Mouse (Mus musculus) inflammation-experienced regulatory T-cells, adult 6 months (primary cell): ENCODE data around the gene Afdn. TPM values are rescaled to one million over a fixed set of nuclear protein-coding genes. Genes with fewer than 3 reads are reported as not detected.
"Not testable (repeated sequence)": the region's sequence is repeated elsewhere in the genome, so short reads cannot be mapped to it uniquely, and the experiment has no call there.

Experiments
- ATAC-seq: one replicate; pipeline ENCODE4 v1.8.0; 2017
- polyA plus RNA-seq, 3 experiments: library from polyadenylated mRNA; unstranded; fragments of 100-300 nt; shearing (Covaris generic); gene quantifications; one replicate each; pipeline ENCODE4 v1.2.1; 2017

Gene Afdn
- polyA plus RNA-seq, 3 experiments from 2014 or later: 1.0 to 2.6 (median 2.0) TPM

DNA sequence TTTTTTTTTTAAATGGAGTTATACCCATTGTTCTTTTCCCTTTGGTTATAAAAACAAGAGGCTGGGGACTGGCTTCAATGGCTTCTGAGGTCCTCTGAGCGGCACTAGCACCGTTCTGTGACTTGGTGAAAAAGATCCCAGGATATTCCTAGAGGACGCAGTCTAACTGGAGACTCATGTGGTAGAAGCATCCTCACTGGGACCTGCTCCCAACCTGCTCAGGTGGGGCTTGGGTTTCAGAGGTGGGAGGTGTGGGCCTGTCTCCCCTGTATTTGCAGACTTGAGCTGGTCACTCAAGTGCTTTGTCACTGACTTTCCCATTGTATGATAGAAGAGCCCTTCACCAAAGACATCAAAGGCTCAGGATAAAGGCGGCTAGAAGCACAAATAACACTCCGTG is 20.4 kb upstream of the Afdn start:
- no peak for ATAC-seq

DNA sequence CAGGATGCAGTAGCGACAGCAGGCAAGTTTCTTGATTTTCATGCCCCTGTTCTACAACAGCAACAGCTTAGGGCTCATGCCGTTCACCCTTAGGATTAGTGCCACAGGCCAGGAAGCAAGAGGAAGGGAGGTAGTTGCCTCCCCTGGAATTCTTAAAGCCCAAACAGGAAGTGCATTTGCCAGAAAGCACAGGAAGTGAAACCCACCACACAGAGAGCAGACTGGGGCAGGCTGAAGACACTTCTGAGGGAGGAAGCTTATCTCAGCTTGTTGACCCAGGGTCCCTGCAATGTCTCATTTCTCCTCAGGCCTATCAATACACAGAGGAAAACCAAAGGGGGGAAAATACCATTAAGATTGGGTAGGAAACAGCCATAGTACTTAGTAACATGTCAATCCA is 19.5 kb upstream of the Afdn start:
- ATAC-seq: no peak

DNA sequence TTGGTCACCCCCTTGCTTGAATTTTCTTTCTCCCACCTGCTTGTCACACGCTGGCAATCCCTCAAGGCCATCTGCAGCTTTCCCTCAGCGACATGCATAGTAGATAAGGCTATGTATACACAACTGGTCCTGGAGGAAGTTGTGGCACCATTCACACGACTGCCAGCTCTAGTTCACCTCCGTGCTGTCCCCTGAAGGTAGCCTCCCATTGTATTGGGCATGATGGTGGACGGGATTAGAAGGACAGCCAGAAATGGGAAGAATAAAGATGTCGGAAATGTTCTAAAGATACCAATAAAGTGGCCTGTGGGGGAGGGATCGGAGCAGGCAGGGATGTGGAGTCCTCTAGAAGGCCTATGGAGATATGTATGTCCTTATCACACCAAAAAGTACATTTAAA is 18.7 kb upstream of the Afdn start:
- no peak for ATAC-seq

DNA sequence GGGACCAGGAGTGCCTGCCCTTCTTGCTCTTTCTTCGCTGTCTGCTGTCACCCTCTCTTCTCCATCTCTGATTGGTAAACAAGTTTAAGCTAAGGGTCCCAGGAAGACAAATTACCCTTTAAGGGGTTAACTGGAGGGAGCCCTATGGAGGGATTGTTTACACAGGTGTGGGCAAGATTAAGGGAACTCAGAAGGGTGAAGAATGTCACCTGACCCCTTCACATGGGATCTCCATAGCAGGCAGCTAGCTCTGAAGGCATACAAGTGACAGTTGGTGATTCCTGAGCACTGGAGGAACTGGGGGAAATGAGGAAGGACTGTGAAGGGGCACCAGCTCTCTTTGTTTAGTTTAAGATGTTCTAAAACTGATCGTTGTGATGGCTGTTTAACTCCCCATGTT is 18.0 kb upstream of the Afdn start:
- ATAC-seq: no peak

DNA sequence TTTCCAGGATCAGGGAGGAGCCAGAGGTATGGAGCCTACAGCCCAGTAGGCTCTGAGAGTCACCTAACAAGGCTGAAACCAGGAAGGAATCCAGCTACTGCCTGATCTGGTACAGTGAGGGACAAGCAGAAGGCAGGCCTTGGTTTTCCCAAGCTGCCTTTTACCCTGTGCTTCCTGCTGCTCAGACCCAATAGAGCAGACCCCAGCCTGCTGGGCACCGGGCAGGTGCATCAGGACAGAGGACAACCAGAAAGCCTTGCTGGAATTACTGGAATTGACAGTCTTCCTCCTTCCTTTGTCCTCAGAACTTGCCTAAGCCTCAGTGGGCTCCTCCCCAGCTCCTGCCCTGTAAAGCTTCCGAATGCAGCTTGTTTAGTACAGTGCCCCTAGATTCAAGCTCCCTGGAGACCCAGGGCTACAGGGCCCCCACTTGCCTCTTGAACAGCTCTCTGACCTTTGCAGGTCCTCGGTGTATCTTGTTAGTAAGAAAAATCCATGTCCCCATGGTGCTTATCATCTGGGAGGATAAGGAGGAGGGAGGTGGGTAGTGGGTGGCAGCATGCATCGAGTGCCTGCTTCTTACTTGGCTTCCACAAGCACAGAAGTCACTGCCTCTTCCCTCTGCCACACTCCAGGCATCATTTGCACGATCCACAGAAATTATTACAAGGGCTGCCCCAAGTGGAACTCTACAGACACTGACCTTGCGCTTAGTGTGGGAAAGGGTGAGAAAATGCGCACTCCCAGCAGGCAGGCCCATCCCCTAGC is 17.2 kb upstream of the Afdn start:
- no peak for ATAC-seq

DNA sequence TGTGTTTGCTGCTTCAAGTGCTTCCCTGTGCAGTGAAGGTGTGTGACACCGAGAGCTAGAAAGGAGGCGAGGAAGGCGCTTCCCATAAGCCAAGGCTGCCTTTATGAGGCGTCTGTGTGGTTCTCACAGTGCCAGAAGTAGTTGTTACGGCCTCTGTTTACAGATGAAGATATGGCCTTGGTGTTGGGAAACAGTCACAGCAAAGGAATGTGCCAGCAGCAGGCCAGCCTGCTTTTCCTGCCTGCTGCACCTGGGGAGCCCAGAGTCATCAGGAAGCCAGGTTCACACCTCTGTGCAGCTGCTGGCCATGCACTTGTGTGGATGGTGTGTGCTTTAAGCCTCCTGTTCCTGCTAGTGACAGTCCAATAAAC is 16.6 kb upstream of the Afdn start:
- no peak for ATAC-seq

DNA sequence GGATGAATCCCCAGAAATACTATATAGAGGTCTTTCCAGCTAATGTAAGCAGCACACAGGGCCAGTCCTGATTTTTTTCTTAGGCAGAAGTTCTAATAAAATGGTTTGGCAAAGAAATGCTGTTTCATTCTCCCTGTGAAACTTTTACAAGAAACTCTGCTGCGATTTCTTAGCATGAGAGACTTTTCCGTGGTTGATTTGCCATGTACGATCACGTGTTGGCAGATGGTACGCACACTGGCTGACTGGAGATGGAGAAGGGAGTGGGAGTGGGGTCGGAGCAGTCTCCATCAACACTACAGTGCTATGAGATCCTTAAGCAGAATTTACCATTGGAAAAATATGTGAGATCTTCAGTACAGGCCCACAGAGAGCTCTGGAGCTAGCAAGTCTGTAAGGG is 16.1 kb upstream of the Afdn start:
- ATAC-seq: no peak

DNA sequence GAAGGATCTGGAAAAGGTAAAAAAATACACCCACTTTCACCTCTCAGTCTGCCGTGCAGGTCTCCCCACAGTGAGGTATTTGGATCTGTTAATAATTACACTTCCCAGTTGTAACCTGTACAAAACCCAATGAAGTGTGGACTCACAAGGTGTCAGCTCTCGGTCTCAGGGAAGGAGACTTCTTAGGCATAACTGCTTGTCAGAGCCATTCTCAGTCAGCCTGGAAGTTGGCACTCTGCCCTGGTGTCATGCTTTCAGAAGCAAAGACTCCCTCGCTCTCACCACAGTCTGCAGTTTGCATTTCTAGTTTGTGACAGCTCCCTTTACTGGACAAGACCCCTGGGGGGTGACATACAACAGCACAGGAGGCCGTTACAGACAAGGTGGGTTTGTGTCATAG is 15.5 kb upstream of the Afdn start:
- ATAC-seq: no peak

DNA sequence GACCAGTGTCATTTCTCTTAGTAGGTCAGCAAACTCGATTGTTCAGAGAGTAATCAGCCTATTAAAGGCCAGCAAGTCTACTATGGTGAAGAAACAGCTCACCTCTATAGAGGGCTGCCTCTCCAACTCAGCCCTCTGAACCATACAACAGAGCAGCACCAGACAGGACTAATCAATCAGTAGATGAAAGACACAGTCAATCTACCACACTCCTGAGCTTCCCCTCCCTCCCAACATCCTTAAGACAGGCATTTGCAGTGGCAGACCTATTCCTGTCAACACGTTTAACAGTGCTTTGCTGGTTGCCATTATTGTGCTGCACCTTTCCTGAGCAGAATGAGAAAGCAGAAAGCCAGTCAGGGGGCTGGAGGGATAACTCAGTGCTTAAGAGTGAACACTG is 15.0 kb upstream of the Afdn start:
- ATAC-seq: no peak

DNA sequence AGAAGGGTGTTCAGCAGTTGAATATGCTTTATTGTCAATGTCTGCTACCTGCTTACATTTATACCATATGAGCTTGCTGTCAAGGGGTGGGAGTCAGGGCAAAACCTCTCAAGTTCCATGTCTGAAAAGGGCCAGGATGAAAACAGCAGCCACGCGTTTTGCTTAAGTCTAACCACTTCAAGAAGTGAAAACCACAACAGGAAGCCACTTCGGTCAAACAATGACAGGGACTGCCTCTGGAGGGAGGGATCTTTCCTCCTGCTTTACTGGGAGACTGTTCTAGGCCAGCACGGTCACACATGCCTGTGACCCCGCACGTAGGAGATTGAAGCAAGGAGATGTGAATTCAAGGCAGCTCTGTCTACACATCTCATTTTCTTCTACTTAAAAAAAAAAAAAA is 14.0 kb upstream of the Afdn start:
- no peak for ATAC-seq

DNA sequence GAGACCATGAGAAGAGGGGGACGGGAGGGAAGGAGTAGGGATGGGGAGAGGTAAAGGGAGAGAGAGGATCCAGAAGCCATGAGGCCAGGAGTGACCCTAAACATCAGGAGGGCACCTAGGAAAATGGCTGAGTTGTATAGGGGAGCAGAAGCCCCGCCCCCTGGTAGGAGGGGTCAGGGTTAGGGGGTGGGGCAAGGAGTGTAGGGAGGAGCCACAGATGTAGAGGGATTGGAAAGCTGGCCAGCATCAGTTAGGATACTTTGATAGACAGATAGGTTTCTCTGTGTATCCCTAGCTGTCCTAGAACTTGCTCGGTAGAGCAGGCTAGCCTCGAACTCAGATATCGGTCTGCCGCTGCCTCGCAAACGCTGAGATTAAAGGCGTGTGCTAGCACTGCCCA is 12.7 kb upstream of the Afdn start:
- no peak for ATAC-seq

DNA sequence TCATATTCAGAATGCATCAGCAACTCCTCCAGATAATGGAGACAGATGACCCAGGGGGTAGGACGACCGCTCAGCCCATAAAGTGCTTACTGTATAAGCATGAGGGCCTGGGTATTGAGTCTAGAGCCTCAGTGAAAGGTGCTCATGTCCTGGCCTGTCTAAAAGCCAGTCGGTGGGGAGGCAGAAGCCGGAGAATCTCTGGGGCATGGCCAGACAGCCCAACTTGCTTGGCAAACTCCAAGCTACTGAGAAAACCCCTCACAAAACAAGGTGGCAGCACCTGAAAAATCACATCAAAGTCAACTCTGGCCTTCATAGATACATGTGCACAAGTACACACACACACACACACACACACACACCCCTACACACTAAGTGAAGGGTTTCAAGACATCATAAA is 11.3 kb upstream of the Afdn start:
- no peak for ATAC-seq

DNA sequence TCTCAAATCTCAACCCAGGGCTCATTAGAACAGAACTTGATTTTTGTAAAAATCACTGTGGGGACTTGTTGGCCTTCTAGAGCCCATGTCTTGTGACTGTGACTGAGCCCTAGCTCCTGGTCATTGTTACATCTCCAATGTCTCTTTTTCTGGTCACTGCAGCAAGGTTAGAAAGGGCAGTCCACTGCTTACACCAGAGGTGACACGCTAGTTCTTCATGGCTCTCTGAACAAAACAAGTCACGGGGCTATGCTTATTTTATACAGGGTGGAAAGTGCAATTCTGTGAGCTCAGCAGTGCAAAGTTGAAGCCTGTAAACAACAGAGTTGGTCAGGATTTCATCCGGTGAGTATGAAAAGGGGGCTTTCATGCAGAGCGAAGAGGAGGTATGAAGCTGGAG is 6.4 kb upstream of the Afdn start:
- no peak for ATAC-seq

DNA sequence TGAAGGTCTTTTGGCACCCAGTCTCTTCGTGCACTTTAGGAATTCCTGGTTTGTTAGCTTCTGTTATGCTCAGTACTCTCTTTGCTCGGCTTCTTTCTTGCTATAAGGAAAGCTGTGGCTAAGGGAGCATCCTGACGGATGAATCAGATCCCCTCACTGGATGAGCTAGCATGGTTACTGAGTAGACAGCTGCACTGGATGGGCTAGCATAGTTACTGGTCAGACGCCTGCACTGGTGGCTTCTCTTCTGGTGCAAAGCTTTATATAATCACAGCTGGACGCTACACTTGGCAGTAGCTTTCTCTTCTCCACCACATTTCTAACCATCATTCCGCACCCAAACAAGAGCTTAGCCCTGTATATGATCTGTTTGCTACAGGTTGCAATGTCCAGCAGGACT is 5.4 kb upstream of the Afdn start:
- no peak for ATAC-seq

DNA sequence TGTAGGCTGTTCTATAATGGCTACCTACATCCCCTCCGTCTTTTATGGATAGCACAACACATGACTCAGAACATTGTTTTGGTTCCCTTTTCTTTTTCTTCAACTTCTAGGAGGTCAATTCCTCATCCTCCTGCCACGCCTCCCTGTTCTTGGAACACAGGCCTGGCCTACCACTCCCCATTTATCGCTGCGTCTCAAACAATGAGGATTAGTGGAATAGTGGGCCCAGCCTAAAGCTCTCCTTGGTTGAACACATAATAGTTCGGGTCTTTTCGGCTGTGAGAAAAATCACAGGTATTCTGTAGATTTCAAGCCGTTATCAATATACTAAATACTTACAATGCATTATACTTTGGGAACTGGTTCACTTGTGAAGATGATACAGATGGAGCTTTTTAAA is 1.8 kb upstream of the Afdn start:
- ATAC-seq: no peak

DNA sequence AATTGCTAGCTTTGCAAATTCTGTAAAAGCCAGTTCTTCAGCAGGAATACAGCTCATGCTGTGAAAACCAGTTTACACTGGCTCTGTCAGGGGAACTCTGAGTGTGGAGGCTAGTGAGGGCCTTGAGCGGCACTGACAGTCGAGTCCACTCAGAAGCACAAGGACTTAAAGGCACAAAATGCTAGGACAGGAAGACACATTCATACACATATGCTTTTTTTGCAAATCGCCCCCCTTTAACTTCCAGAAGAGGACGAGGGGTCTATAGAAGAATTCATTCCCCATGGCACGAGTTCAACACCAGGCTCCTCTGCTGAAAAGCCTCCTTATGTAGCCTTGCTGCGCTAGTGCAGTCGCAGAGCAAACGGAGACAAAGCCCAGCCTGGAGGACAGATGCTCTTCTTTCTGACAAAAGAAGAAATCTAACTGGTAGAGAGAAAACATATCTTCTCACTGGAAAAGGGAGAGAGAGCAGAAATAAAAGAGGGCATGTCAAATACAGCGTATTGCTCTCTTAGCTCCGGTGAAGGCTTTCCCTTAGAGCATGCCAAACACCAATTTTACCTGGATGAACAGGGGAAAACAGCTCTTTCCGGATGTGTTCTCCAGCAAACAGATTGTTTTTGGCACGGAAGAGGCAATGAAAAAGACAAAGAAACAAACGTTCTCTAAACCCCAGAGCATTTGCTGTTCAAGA is 1.0 kb upstream of the Afdn start:
- ATAC-seq: no peak

DNA sequence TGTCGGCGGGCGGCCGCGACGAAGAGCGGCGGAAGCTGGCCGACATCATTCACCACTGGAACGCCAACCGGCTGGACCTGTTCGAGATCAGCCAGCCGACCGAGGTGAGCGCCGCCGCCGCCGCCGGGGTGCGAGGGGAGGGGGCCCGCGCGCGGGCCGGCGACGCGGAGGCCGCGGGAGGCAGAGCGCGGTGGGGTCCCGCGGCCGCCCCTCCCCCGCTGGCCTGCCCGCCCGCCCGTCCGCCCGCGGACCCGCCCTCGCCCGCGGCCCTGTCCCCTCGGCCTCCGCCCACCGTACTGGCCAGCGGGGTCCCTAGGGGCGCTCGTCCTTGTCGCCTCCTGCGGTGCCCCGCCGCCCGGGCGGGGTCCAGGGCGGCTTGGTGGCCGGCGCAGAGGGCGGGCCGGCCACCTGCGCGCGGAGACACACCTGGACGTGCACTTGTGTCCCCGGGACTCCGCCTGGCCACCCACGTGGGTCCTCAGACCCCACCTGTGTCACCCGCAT is 388 bp downstream of the Afdn start:
- no peak for ATAC-seq

DNA sequence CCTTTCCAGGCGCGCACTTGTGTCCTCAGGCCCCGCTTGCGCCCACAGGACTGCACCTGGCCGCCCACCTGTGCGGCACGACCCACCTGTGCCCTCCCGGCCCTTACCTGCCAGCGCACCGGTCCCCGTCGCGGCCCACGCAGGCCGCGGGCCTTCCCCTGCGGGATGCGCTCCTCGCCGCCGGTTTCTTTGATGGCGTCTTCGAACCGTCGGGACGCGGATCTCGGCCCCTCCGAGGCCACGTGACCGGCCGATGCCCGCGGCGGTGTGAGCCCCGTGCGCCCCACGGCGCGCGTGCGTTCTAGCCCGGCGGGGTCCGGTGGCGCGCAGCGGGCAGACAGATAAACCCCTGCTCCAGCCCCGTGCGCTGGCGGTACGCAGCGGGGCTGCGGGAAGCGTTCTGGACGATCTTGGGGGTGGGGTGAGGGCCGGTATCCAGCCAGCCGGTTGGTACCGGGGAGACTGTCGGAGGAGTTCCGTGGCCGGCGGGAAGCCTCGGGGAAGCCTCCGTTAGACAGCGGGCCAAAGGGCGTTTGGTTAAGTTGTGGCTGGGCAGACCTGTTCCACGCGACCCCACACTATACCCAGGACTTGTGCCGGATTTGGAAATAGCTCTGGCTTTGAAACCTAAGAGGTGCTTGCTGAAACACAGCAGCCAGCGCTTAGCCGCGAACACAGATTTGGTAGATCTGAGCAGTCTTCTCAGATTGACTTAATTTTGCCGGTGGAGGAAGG is 1.0 kb downstream of the Afdn start, which contains the start of gene Tcte2:
Tcte2 (minus strand) TSS at position 647 of the 735 bp plus-strand sequence.
- peak; percentile 14 for ATAC-seq

DNA sequence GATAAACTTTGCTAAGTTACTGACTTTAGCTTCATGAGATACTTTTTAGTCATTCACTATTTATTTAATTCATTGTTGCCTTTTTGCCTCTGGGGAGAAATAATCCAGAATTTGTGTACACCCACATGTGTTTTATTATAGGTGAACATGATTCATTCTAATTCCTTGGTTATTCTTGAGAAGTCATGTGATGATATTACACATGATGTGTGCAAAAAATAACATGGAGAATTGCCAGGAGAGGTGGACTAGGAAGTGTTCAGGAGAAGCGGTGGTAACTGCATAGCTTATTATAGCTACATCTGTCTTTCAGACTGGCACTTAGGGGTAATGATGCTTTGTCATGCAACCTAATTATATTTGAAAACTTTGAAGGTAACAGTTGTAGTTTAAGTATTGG is 3.5 kb downstream of the Afdn start:
- ATAC-seq: no peak

DNA sequence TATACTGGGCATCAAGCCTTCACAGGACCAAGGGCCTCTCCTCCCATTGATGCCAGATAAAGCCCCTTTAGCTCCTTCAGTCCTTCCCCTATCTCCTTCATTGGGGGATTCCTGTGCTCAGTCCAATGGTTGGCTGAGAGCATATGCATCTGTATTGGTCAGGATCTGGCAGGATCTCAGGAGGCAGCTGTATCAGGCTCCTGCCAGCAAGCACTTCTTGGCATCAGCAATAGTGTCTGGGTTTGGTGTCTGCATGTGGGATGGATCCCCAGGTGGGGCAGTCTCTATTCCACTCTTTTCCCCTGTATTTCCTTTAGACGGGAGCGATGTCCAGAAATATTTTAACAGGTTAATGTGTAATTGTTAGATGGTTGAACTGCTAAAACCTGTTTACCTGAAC is 4.6 kb downstream of the Afdn start:
- not testable (repeated sequence) for ATAC-seq

DNA sequence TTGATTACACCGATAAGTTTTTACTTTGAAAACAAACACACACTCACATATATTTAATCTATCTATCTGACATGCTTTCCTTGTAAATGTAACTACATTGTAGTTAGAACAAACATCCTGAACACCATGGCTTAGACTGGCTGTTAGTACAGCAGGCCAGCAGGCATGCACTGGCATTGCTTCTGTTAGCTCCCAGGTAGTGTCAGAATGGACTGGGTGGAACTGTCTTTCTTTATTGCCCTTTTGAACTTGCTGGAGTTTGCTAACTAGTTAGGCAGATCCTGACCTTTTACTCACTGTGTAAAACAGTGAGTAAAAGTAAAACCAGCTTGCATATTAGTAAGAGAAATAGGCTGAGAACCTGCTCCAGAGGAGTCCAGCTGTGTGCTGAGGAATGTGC is 8.2 kb downstream of the Afdn start:
- ATAC-seq: no peak

DNA sequence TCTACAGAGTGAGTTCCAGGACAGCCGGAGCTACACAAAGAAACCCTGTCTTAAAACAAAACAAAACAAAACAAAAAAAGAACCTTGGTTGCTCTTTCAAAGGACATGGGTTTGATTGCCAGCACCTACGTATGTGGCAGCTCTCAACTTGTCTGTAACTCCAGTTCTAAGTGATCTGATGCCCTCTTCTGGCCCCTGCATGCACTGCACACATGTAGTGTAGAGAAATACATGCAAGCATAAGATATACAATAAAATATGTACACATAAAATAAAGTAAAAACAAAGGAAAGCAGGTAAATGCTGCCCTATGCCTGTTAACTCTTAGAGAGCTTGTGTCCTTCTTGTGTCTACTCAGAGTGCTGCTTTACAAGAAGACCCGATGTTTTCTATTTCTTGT is 8.9 kb downstream of the Afdn start:
- ATAC-seq: no peak

DNA sequence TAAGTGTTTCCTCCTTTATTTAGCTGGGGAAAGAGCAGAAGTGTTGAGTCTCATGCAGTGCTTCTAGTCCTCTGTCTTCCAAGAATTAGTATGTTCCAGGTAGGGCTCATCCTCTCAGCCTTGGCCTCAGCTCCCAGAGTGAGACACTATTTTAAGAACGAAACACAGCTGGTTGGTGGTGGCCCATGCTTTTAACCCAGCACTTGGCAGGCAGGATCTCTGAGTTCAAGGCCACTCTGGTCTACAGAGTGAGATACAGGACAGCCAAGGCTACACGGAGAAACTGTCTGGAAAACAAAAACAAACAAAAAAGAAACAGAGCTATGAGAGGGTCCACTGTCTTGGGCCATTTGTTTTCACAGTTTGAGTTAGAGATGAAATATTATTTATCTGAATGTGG is 17.3 kb downstream of the Afdn start:
- ATAC-seq: no peak

DNA sequence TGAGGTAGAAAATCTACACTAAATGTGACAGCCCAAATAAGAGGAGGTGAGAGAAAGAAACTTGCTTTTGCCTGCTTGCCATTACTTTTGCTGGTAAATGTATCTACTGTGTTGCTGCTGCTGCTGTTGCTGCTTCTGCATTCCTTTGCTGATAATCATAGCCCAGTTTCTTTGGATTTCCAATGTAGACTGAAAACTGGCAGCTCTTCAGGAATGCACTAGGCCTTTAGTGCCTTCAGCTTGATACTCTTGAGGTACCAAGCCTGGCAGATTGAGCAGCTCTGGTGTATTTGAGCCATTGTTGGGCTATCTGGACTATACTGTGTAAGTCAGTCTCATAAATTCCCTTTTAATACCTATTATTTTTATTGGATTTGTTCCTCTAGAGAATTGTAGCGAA is 18.5 kb downstream of the Afdn start:
- ATAC-seq: no peak
